Mouse (Mus musculus) heart, postnatal 10 days (tissue): ENCODE measurements at regions not wholly inside any gene's neighbourhood (a gene's known extent, or its start where the extent isn't known, plus 50 kb on each side); places are given as distances from the start of the nearest gene placed in this dataset.
"Not testable (repeated sequence)": the region's sequence is repeated elsewhere in the genome, so short reads cannot be mapped to it uniquely, and the experiment has no call there.

Source experiments
- DNase-seq, 2 experiments: peaks; one replicate each; pipeline ENCODE4 v3.0.0; 2021
- intact Hi-C: fragments of 180-260 bp; cut with DNase I; formaldehyde crosslinking; loops from one replicate; pipeline ENCODE4 v1.15.1; 2025

DNA sequence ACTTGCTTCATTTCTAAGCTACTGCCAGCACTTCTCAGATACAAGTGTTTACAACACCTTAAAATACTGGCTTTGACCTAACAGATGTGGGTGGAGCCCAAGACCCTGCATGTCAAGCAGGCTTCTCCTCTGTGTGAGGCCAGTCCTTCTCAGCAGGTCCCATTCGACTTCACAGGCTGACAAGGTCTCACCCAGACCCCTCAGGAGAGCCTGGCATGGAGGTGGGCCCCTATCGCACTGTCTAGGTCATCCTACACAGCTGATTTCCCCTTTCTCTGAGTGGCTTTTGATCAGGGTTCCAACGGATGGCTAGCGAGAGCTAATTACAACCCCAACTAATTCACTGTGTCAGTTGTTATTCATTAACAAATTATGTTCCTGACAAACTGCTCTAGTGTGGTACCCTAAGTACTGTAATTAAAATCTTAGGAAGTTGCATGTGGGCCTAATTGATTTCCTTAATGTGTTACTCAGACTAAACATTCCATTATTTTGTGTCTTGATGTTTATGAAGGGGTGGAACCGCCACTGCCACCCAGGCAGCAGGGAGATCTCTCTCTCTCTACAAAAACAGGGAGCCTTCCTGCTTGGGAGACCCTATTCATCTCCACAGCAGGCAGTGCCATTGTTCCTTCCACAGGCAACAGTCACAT is 73.4 kb upstream of the Rad23b start:
- intact Hi-C loops: no loop called here

GRCm38 (mm10) chr4:55279351-55279750 is 70.5 kb upstream of the Rad23b start:
- DNase-seq, intact Hi-C loops: not testable (repeated sequence)

More for the DNA sequence above, 73.4 kb upstream of the Rad23b start:
- DNase-seq: no peak

- peak in 1 of 2 experiments; percentile 16 for DNase-seq
- intact Hi-C loops: no loop called here
These were observed 69.1 kb upstream of the Rad23b start for GRCm38 (mm10) chr4:55280706-55281105.

GRCm38 (mm10) chr4:55281486-55282096 is 68.3 kb upstream of the Rad23b start:
- DNase-seq: no peak
- intact Hi-C loops: no loop called here

DNA sequence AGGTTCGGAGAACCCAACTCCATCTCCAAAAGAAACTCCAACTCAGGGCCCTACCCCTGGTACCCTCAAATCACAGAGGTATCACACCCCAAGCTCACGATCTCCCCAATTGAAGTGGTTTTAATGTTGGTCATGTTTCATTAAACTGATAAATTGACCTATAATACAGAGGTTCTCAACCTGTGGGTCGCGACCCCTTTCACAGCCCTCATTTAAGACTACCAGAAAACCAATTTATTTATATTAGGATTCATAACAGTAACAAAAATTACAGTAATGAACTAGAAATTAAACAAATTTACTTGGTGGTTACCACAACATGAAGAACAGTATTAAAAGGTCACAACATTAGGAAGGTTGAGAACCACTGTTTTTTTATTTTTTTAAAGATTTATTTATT is 67.4 kb upstream of the Rad23b start:
- no peak for DNase-seq
- intact Hi-C loops: no loop called here

GRCm38 (mm10) chr4:55284722-55285225 is 65.1 kb upstream of the Rad23b start:
- no peak for DNase-seq

DNA sequence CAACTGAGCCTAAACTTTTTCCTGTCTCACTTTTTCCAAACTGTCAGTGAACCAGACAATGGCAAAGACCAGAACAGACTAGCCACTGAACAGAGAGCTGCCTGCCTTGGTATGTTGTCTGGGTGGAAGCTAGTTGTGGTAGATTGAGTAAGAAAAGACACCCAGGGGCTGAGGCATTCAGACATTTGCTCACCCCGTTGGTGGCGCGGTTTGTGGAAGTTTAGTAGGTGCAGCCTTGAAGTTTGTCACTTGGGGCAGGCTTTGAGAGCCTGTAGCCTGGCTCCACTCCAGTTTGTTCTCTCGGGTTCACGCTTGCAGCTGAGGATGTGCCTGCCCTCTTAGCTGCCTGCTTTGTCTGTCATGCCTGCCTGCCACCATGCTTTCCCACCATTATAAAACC is 64.2 kb upstream of the Rad23b start:
- peak; percentile 30 to 38 for DNase-seq
- intact Hi-C loops: no loop called here

More at GRCm38 (mm10) chr4:55284722-55285225, 65.1 kb upstream of the Rad23b start:
- intact Hi-C loops: no loop called here

DNA sequence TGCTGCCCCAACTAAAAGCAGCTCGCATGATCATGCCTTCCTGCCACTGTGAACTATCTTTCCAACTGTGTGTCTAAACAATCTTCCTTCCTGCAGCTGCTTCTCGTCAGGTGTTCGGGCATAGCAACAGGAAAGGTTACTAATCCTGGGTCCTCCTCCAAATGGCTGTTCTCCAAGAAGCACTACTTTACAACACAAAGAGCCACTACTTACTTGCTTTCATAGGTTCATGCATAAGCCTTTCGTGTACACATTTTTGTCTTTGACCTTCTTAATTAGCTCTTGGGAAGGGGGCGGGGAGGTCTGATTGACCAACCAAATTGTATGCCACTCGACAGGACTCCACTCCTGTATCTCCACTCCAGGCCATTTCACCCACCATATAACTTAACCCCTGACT is 61.4 kb upstream of the Rad23b start:
- no peak for DNase-seq
- intact Hi-C loops: no loop called here

DNA sequence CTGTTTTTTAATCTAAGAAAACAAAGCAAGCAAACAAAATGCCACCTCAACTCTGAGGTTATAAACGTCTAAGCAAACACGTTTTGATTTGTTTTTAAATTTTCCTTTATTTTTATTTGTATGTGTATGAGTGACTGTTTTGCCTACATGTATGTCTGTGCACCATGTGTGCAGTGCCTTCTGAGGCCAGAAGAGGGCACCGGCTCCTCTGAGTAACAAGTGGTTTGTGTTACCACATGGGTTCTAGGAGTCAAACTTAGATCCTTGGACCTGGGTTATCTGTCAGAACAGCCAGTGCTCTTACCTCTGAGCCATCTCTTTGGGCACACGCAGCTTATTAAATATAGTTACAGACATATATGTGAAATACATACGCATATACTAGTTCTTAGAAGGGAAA is 57.6 kb upstream of the Rad23b start:
- peak; percentile 14 to 20 for DNase-seq
- intact Hi-C loops: no loop called here

GRCm38 (mm10) chr4:55292701-55293100 is 57.1 kb upstream of the Rad23b start:
- intact Hi-C loops: no loop called here

DNA sequence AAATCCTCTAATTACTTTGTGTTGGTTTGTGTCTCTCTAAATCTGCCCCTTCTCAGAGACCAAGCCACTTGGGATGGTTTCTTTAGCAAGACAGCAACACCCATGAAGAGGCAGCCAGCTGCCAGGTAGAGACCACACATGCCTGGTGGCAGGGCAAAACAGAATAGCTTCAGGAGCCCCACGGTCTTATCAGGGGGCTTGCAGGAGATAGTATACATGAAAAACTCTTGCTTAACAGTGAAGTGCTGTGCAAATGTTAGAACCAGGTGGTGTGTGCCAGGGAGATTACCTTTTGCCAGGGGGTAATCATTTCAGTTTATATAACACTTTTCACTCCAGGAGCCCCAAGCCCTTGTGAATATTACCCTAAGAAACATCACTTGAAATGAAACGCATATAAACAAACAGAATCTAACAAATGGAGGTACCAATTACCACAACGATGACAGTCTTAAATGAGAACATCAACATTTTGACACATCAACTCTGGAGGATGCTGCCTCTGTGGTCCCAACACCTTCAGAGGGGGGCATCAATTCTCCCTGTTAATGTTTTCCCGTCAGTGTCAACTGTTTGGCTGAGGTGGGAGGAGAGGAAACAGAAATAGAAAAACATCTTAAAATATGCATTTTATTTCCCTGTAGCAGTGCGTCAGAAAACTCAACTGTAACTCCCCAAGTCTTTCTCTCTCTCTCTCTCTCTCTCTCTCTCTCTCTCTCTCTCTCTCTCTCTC is 56.3 kb upstream of the Rad23b start:
- intact Hi-C loops: no loop called here
- no peak for DNase-seq

More at GRCm38 (mm10) chr4:55292701-55293100, 57.1 kb upstream of the Rad23b start:
- DNase-seq: no peak

DNA sequence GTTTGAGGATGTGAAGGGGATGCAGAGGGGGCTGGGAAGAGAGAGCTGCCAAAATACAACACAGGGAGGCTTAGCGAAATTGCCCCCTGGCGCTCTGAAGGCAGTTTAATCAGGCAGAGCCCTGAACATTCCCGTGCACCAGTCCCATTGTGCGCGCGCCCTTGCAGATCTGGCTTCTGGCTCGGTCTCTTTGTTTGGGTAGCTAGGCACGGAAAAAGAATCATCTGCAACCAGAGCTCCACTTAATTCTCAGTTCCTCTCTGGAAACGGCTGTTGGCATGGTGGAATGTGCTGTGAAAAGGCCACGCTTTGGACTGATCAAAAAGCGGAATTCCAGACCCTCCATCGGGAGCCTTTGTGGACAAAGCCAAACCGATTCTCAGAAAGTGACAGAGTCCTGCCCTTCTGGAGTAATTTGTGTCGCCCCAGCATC is 55.6 kb upstream of the Rad23b start:
- peak; percentile 22 to 33 for DNase-seq
- intact Hi-C loops: no loop called here

DNA sequence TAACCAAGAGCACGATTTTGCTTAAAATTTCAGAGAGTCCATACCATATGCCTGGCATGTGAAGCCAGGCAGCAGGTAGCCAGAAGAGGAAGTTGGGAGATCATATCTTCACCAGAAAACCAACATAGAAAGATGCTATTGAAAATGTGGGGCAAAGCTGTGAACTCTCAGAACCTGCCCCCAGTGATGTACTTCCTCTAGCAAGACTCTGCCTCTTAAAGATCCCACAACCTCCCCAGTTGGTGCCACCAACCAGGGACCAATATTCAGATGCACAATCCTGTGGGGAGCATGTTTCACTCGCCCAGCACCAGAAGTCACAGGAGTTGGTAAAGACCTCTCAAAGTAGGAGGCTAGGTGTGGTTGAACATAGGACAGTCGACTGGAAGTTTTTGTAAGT is 52.0 kb upstream of the Rad23b start:
- DNase-seq: no peak
- intact Hi-C loops: no loop called here
